Mouse (Mus musculus): Measurements from ENCODE around the gene Ptprm. TPM values are rescaled to one million over a fixed set of nuclear protein-coding genes. Genes with fewer than 3 reads are reported as not detected.

Gene Ptprm
- polyA plus RNA-seq, 1 experiment from 2014 or later = 17.7 TPM

DNA sequence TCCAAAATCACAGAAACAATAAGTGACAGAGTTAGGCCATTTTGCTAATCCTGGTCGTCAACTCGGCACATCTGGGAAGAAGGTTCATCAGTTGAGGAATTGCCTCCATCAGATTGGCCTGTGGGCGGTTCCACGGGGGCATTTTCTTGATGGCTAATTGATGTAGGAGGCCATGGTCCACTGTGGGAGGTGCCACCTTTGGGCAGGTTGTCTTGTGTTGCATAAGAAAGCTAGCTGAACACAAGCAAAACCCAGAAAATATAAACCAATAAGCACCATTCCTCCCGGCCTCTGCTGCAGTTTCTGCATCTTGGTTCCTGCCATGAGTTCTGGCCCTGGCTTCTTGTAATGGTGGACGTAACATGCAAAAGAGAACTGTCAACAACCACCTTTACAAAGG, 358.2 kb downstream of the Ptprm start:
- no peak overlapping the region for H3K4me2 ChIP-seq
- H3K27me3 ChIP-seq = no peaks in the 10 kb centered on the region
- ATAC-seq (ENCODE audit: insufficient number of reproducible peaks, low FRiP score, low TSS enrichment, low read depth) = no peak
- H3K4me1 ChIP-seq = no peaks in the 10 kb centered on the region
- no peak overlapping the region for H3K27ac ChIP-seq
- H3K36me3 ChIP-seq = peaks cover 9% of the 10 kb centered on the region; the same call in 1 of the 2 replicates
- WGBS = 92% methylated on average over 6 of the region's 6 CpGs
- no peak overlapping the region for H3K9ac ChIP-seq
- H3K9me3 ChIP-seq = no peaks in the 10 kb centered on the region
- no peak overlapping the region for H3K4me3 ChIP-seq

DNA sequence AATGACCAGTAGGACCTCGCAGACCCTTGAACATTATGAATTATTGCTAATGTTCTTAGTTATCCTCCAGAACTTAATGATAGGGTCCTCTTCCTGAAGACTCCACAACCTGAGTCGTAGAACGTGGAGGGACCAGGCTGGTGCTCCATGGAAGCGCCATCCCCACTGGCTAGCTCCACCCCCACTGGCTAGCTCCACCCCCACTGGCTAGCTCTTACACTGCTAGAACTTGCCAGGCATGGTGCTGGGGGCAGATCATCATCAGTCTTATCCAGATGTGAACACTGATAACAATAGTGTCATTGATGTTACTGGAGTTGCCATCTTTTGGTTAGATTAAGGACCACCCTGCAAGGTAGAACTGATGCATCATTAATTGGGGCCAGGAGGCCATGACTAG, 362.4 kb downstream of the Ptprm start:
- Histone ChIP-seq H3K4me1 (no peaks in the 10 kb centered on the region), H3K27me3 (no peaks in the 10 kb centered on the region), H3K36me3 (no peaks in the 10 kb centered on the region), H3K4me3 (no peak overlapping the region), H3K27ac (no peak overlapping the region), H3K9me3 (no peaks in the 10 kb centered on the region), H3K9ac (no peak overlapping the region), H3K4me2 (no peak overlapping the region)
- 86% methylated on average over 4 of the region's 4 CpGs for WGBS
- ATAC-seq (ENCODE audit: insufficient number of reproducible peaks, low FRiP score, low TSS enrichment, low read depth) = no peak

DNA sequence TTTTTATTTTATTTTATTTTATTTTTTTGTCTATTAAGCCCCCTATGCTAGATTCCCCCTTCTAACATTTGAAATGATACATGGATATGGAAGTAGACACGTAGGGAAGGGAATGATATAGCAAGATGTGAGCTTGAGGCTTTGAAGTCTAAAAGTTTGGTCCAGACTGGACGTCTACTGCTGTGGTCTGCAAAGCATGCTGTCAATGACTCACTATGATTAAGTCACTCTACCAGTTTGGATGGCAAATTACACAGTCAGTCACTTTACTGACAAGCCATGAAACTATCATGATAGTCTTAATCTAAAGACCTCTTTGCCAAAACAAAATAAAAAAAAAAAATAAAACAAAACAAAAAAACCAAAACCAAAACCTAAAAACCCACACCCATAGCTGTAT, 363.5 kb downstream of the Ptprm start:
- H3K4me3 ChIP-seq = no peak overlapping the region
- H3K27ac ChIP-seq = no peak overlapping the region
- H3K27me3 ChIP-seq = no peaks in the 10 kb centered on the region
- H3K4me2 ChIP-seq = no peak overlapping the region
- H3K36me3 ChIP-seq = no peaks in the 10 kb centered on the region
- ATAC-seq (ENCODE audit: insufficient number of reproducible peaks, low FRiP score, low TSS enrichment, low read depth) = no peak
- H3K4me1 ChIP-seq = no peaks in the 10 kb centered on the region
- H3K9ac ChIP-seq = no peak overlapping the region
- H3K9me3 ChIP-seq = no peaks in the 10 kb centered on the region
- 62% methylated on average over 2 of the region's 2 CpGs for WGBS

DNA sequence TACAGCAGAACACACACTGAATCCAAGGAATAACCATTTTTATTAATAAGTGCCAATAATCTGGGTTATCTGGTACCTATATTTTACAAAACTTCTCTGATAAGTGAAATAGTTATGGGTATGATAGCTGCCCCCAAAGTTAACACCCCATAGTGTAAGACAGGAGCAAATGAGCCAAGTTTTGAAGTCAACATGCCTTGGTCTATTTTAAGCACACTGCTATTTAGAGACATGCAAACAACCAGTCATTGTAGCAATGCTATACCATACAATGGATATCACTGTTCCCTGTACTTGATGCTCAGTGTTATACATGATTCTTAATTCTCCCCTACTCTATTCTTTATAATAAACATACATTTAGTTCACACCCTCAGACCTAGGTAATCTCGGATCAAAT, 366.2 kb downstream of the Ptprm start:
- Histone ChIP-seq H3K9me3 (no peaks in the 10 kb centered on the region), H3K4me1 (no peaks in the 10 kb centered on the region), H3K4me3 (no peak overlapping the region), H3K27me3 (no peaks in the 10 kb centered on the region), H3K27ac (no peak overlapping the region), H3K9ac (no peak overlapping the region), H3K36me3 (no peaks in the 10 kb centered on the region), H3K4me2 (no peak overlapping the region)
- no peak for ATAC-seq (ENCODE audit: insufficient number of reproducible peaks, low FRiP score, low TSS enrichment, low read depth)
- 85% methylated on average over 1 of the region's 1 CpGs for WGBS

DNA sequence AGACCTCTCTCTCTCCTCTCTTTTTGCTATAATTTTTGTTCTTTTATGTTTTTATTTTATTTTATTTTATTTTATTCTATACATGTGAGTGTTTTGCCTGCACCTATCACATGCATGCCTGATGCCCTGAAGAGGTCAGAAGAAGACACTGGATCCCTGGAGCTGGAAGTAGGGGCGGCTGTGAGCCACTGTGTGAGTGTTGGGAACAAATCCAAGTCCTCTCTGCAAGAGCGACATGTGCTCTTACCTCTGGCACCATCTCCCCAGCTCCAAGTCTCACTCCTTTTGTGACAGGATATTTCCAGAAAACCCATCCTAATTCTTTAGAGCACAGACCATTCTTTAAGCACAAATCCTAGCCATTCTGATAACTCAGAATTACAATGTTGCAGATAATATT, 372.6 kb downstream of the Ptprm start:
- Histone ChIP-seq H3K4me1 (no peaks in the 10 kb centered on the region), H3K27ac (no peak overlapping the region), H3K9ac (no peak overlapping the region), H3K4me3 (no peak overlapping the region), H3K9me3 (no peaks in the 10 kb centered on the region), H3K4me2 (no peak overlapping the region), H3K27me3 (no peaks in the 10 kb centered on the region), H3K36me3 (no peaks in the 10 kb centered on the region)
- ATAC-seq (ENCODE audit: insufficient number of reproducible peaks, low FRiP score, low TSS enrichment, low read depth) = no peak
- 64% methylated on average over 2 of the region's 2 CpGs for WGBS

DNA sequence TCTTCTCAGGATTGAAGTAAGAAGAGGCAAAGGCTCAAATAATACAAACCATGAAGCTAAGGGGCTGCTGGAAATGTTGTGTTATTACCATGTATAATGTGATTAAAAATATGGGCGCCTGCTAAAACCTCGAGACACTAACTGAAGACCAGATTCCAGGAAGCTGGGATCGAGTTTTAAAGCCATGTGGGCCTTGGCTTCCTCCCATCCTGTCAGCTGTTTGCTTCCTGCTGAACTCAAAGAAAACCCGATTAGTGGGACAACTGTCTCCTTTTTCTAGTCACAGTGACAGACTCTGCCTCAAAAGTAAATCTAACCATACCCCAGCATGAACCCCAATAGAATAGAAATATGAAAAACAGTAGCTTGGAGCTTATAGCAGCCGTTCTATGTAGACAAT, 374.3 kb downstream of the Ptprm start:
- no peak overlapping the region for H3K4me2 ChIP-seq
- H3K9me3 ChIP-seq = no peaks in the 10 kb centered on the region
- H3K27ac ChIP-seq = no peak overlapping the region
- no peak overlapping the region for H3K9ac ChIP-seq
- no peaks in the 10 kb centered on the region for H3K27me3 ChIP-seq
- WGBS = 49% methylated on average over 5 of the region's 5 CpGs
- H3K4me1 ChIP-seq = no peaks in the 10 kb centered on the region
- ATAC-seq (ENCODE audit: insufficient number of reproducible peaks, low FRiP score, low TSS enrichment, low read depth) = no peak
- no peak overlapping the region for H3K4me3 ChIP-seq
- no peaks in the 10 kb centered on the region for H3K36me3 ChIP-seq

DNA sequence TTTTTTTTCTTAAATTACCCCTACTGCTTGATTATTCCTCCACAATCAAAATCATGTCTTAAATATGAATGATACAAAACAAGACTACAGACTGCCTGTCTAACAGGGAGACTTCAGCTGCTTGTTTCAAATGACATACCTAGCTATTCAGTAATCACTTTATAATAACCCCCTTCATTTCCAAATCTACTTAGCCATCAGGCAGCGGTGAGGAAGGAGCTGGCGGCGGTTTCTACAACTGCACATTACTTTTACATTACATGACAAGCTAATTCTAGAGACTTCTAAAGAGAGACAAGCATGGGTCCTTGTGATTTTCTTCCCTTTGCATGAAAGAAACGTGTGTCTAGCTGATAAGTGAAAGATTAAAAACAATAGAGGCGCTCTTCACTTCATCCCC, 377.8 kb downstream of the Ptprm start:
- H3K4me3 ChIP-seq = no peak overlapping the region
- 79% methylated on average over 5 of the region's 5 CpGs for WGBS
- no peaks in the 10 kb centered on the region for H3K9me3 ChIP-seq

DNA sequence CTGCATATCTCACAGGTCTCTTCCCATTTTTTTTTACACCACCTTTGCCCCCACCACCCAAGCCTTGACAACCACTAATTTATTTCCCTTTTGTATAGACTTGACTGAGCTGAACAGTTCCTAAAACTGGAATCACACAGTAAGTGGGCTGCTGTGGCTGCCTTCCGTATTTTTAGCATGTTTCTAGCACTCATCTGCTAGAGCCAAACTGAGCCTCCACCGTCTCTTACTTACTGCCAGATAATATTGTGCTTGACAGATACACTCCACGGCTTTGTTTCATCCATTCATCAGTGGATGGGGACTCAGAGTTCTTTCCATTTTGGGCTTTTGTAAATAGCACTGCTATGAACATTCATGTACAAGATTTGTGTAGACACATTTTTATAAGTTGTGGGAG, 381.3 kb downstream of the Ptprm start:
- WGBS = 84% methylated on average over 3 of the region's 3 CpGs

More for the DNA sequence above, 377.8 kb downstream of the Ptprm start:
- H3K27ac ChIP-seq = no peak overlapping the region
- no peaks in the 10 kb centered on the region for H3K36me3 ChIP-seq
- H3K9ac ChIP-seq = no peak overlapping the region
- H3K4me2 ChIP-seq = no peak overlapping the region
- H3K4me1 ChIP-seq = no peaks in the 10 kb centered on the region
- H3K27me3 ChIP-seq = no peaks in the 10 kb centered on the region
- no peak for ATAC-seq (ENCODE audit: insufficient number of reproducible peaks, low FRiP score, low TSS enrichment, low read depth)

DNA sequence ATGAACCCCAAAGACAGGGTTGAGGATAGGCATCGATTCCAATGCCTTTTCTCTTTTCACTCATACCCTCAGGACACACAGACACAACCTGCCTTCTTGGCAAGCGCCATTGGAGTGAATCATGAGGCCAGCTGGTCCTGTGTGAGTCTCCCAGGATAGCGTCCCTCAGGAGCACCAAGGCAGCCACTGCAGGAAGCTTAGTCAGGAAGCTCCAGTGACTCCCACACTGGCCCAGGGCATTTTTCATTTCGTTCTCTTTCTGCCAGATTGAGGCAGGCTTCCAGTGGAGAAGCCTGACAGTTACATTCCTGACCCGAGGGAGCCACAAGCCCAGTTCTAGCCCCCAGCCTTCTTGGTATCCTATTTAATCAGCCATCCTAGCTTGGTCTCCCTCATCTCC, 393.3 kb downstream of the Ptprm start:
- Histone ChIP-seq H3K4me3 (no peak overlapping the region), H3K4me1 (no peaks in the 10 kb centered on the region), H3K27ac (no peak overlapping the region), H3K4me2 (no peak overlapping the region), H3K36me3 (no peaks in the 10 kb centered on the region), H3K9ac (no peak overlapping the region), H3K9me3 (no peaks in the 10 kb centered on the region), H3K27me3 (no peaks in the 10 kb centered on the region)
- 63% methylated on average over 5 of the region's 5 CpGs for WGBS
- no peak for ATAC-seq (ENCODE audit: insufficient number of reproducible peaks, low FRiP score, low TSS enrichment, low read depth)

More for the DNA sequence above, 381.3 kb downstream of the Ptprm start:
- Histone ChIP-seq H3K4me3 (no peak overlapping the region), H3K27ac (no peak overlapping the region), H3K36me3 (no peaks in the 10 kb centered on the region), H3K27me3 (no peaks in the 10 kb centered on the region), H3K9me3 (no peaks in the 10 kb centered on the region), H3K4me2 (no peak overlapping the region), H3K4me1 (no peaks in the 10 kb centered on the region), H3K9ac (no peak overlapping the region)
- no peak for ATAC-seq (ENCODE audit: insufficient number of reproducible peaks, low FRiP score, low TSS enrichment, low read depth)

DNA sequence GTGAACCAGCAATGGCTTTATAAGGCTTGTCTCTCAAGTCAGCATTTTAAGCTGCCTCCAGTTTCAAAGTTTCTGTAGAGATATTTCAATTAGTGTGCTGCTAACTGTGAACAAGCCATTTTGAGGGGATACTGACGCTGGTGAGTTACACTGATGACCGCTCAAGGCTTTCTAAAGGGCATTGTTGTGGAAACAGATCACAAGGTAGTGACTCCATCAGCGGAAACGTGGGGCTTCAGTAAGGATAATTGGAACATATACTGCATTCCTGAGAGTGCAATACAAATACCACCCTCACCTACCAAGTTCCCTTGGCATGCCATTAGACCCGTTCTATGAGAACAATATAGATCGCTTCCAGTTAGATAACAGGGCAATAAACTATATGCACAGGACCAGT, 393.7 kb downstream of the Ptprm start:
- no peaks in the 10 kb centered on the region for H3K36me3 ChIP-seq
- 83% methylated on average over 6 of the region's 6 CpGs for WGBS
- no peak overlapping the region for H3K4me3 ChIP-seq
- no peaks in the 10 kb centered on the region for H3K9me3 ChIP-seq
- H3K27ac ChIP-seq = no peak overlapping the region
- ATAC-seq (ENCODE audit: insufficient number of reproducible peaks, low FRiP score, low TSS enrichment, low read depth) = no peak
- H3K4me1 ChIP-seq = no peaks in the 10 kb centered on the region
- no peak overlapping the region for H3K9ac ChIP-seq
- H3K27me3 ChIP-seq = no peaks in the 10 kb centered on the region
- no peak overlapping the region for H3K4me2 ChIP-seq

DNA sequence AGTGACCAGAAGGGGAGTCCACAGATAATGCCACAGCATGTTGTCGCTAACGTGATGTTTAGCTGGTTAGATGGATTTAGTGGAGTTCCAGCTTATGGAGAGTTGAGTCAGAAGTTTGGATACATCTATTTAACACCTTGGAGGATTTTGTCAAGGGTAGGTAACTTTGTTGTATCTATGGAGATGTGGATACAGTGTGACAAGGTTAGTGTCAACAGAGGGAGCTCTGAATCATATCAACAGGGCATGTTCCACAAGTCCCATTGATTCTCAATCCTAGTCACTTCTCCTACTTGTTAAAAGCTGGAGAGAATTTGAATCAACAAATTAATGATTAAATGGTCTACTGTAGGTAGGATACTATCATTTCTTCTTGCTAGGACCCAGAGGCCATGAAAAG, 394.4 kb downstream of the Ptprm start:
- no peaks in the 10 kb centered on the region for H3K9me3 ChIP-seq
- WGBS = 97% methylated on average over 2 of the region's 2 CpGs

DNA sequence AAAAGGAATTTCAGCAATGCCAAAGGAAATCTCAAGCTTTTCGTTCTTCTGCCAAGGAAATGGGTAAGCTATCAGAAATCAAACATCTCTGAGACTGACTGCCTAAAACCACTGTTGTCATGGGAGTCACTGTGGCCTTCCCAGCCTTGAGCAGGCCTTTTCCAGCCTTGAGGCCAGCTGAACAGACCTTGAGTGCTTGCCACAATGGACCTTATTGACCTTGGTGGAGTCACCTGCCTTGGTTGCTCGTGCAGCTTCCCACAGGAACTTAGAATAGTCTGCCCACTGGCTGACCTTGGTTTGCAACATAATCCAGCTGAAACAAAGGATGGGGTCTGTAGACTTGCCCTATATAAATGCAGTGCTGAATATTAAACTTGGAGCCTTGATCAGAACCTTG, 395.5 kb downstream of the Ptprm start:
- no peaks in the 10 kb centered on the region for H3K9me3 ChIP-seq
- H3K27me3 ChIP-seq = no peaks in the 10 kb centered on the region
- no peak overlapping the region for H3K9ac ChIP-seq
- no peaks in the 10 kb centered on the region for H3K4me1 ChIP-seq
- no peak overlapping the region for H3K4me2 ChIP-seq
- no peak for ATAC-seq (ENCODE audit: insufficient number of reproducible peaks, low FRiP score, low TSS enrichment, low read depth)
- 86% methylated on average over 2 of the region's 2 CpGs for WGBS
- no peak overlapping the region for H3K27ac ChIP-seq
- no peaks in the 10 kb centered on the region for H3K36me3 ChIP-seq
- no peak overlapping the region for H3K4me3 ChIP-seq

More for the DNA sequence above, 394.4 kb downstream of the Ptprm start:
- Histone ChIP-seq H3K4me2 (no peak overlapping the region), H3K4me1 (no peaks in the 10 kb centered on the region), H3K4me3 (no peak overlapping the region), H3K9ac (no peak overlapping the region), H3K27me3 (no peaks in the 10 kb centered on the region), H3K27ac (no peak overlapping the region), H3K36me3 (no peaks in the 10 kb centered on the region)
- ATAC-seq (ENCODE audit: insufficient number of reproducible peaks, low FRiP score, low TSS enrichment, low read depth) = no peak

DNA sequence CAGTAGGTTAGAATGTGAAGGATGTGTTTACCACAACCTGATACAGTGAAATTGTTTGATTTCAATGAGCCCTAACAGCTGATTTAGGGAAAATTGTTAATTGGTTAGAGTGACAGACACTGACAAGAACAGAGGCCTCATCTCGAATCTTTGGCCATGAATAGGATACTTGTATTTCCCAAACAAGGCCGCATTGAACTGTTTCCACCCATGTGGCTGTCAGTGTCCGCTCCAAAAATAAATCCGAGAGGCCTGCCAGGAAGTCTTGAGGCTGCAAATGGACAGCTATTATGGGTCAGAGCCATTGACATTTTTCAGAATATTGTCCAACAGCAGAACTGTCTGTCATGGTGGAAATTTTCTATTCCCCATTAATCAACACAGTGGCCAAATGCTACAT, 409.8 kb downstream of the Ptprm start:
- 91% methylated on average over 4 of the region's 4 CpGs for WGBS
- no peaks in the 10 kb centered on the region for H3K4me1 ChIP-seq
- H3K4me2 ChIP-seq = no peak overlapping the region
- H3K9me3 ChIP-seq = no peaks in the 10 kb centered on the region
- H3K4me3 ChIP-seq = no peak overlapping the region
- H3K9ac ChIP-seq = no peak overlapping the region
- ATAC-seq (ENCODE audit: insufficient number of reproducible peaks, low FRiP score, low TSS enrichment, low read depth) = no peak
- H3K27me3 ChIP-seq = no peaks in the 10 kb centered on the region
- H3K27ac ChIP-seq = no peak overlapping the region
- peaks cover 4% of the 10 kb centered on the region; the same call in 1 of the 2 replicates for H3K36me3 ChIP-seq
